ENCODE assay signal across 30 mouse cellular contexts in genomic region chr13:117706496-117706895, GRCm38 (mm10).
DNase-seq lines count a peak whose midpoint lies in the region; ATAC-seq and TF ChIP-seq lines count a peak whose summit lies in the region.
"Had no signal": no experiment of that assay in that cellular context is flagged by ENCODE, and none has a peak within 500 bp of the region (broad histone marks: within the 10 kb centered on the region; RNA-seq: fewer than 3 reads in every experiment).

No protein-coding gene starts in this region.

- no peaks in the 10 kb centered on the region for H3K9me3 ChIP-seq in heart, embryonic 13.5 days
- no peaks in the 10 kb centered on the region for H3K9me3 ChIP-seq in heart, embryonic 11.5 days (replicated peaks; ENCODE audit: control insufficient read depth, low read length)
- H3K9me3 ChIP-seq in lung, embryonic 15.5 days = no peaks in the 10 kb centered on the region
- H3K9me3 ChIP-seq: embryonic facial prominence, embryonic 10.5 days; embryonic facial prominence, embryonic 15.5 days; forebrain, embryonic 12.5 days; kidney, embryonic 15.5 days; midbrain, embryonic 10.5 days; midbrain, embryonic 15.5 days; neural tube, embryonic 12.5 days had no signal

- H3ac ChIP-seq in myocyte (ENCODE audit: control insufficient read depth, insufficient read length) = no peak overlapping the region

- peak overlapping the region; percentile 29; the same call in 1 of the 2 replicates for H3K27ac ChIP-seq in heart, embryonic 13.5 days (replicated peaks)
- no peak overlapping the region for H3K27ac ChIP-seq in heart, embryonic 11.5 days (ENCODE audit: low read depth, low read length)
- peak overlapping the region; percentile 49; the same call in 1 of the 2 replicates for H3K27ac ChIP-seq in lung, embryonic 15.5 days
- H3K27ac ChIP-seq: embryonic facial prominence, embryonic 10.5 days; embryonic facial prominence, embryonic 15.5 days; forebrain, embryonic 12.5 days; kidney, embryonic 15.5 days; left cerebral cortex, adult 2 months; liver, embryonic 14.5 days; midbrain, embryonic 10.5 days; midbrain, embryonic 15.5 days; neural tube, embryonic 12.5 days; stomach, postnatal 0 days had no signal

- WGBS in heart, embryonic 13.5 days = 64% methylated on average over 2 of the region's 2 CpGs
- WGBS in heart, embryonic 11.5 days (ENCODE audit: insufficient replicate concordance) = 70% methylated on average over 2 of the region's 2 CpGs
- WGBS in lung, embryonic 15.5 days = 55% methylated on average over 2 of the region's 2 CpGs

- no peaks in the 10 kb centered on the region for H3K36me3 ChIP-seq in heart, embryonic 13.5 days
- no peaks in the 10 kb centered on the region for H3K36me3 ChIP-seq in heart, embryonic 11.5 days (ENCODE audit: control insufficient read depth, insufficient read depth, low read length)
- no peaks in the 10 kb centered on the region for H3K36me3 ChIP-seq in lung, embryonic 15.5 days
- H3K36me3 ChIP-seq in myocyte (ENCODE audit: control insufficient read depth, insufficient read depth) = no peaks in the 10 kb centered on the region
- H3K36me3 ChIP-seq: embryonic facial prominence, embryonic 10.5 days; embryonic facial prominence, embryonic 15.5 days; forebrain, embryonic 12.5 days; kidney, embryonic 15.5 days; midbrain, embryonic 10.5 days; midbrain, embryonic 15.5 days; neural tube, embryonic 12.5 days had no signal

- no peaks in the 10 kb centered on the region for H3K79me2 ChIP-seq in myocyte (ENCODE audit: control insufficient read depth, insufficient read depth)

- H3K9ac ChIP-seq in heart, embryonic 13.5 days = no peak overlapping the region
- H3K9ac ChIP-seq in heart, embryonic 11.5 days (ENCODE audit: low read depth, low read length) = no peak overlapping the region
- H3K9ac ChIP-seq in lung, embryonic 15.5 days = no peak overlapping the region
- H3K9ac ChIP-seq: embryonic facial prominence, embryonic 15.5 days; forebrain, embryonic 12.5 days; forebrain, postnatal 0 days; kidney, embryonic 15.5 days; liver, embryonic 14.5 days; midbrain, embryonic 15.5 days; neural tube, embryonic 12.5 days had no signal

- TF ChIP-seq POLR2A in myocyte (IDR thresholded peaks at IDR 0.05; ENCODE audit: insufficient read length, low read depth) = no peak

- ATAC-seq in heart, embryonic 13.5 days (ENCODE audit: extremely low read depth, insufficient number of reproducible peaks, low FRiP score, low TSS enrichment) = no peak
- no peak for ATAC-seq in heart, embryonic 11.5 days (replicated peaks; ENCODE audit: insufficient number of reproducible peaks, low FRiP score, low TSS enrichment)
- ATAC-seq in lung, embryonic 15.5 days (ENCODE audit: borderline replicate concordance, extremely low read depth, low FRiP score, low TSS enrichment) = no peak
- ATAC-seq: activated CD4-positive, CD25-positive, alpha-beta regulatory T cell, adult 4 months; midbrain, embryonic 15.5 days had no signal

- no peaks in the 10 kb centered on the region for H3K27me3 ChIP-seq in heart, embryonic 13.5 days (replicated peaks)
- no peaks in the 10 kb centered on the region for H3K27me3 ChIP-seq in heart, embryonic 11.5 days (ENCODE audit: control insufficient read depth, insufficient read depth, low read length)
- H3K27me3 ChIP-seq in lung, embryonic 15.5 days = no peaks in the 10 kb centered on the region
- no peaks in the 10 kb centered on the region for H3K27me3 ChIP-seq in myocyte (ENCODE audit: control insufficient read depth, insufficient read depth, insufficient read length)
- H3K27me3 ChIP-seq: embryonic facial prominence, embryonic 15.5 days; forebrain, embryonic 12.5 days; kidney, embryonic 15.5 days; midbrain, embryonic 15.5 days; neural tube, embryonic 12.5 days had no signal

- peak overlapping the region; percentile 48 for H3K4me2 ChIP-seq in heart, embryonic 13.5 days
- H3K4me2 ChIP-seq in heart, embryonic 11.5 days = no peak overlapping the region
- H3K4me2 ChIP-seq in lung, embryonic 15.5 days = no peak overlapping the region
- H3K4me2 ChIP-seq in myocyte (ENCODE audit: low read depth) = peak overlapping the region; percentile 42
- H3K4me2 ChIP-seq: embryonic facial prominence, embryonic 15.5 days; forebrain, embryonic 12.5 days; kidney, embryonic 15.5 days; midbrain, embryonic 15.5 days; neural tube, embryonic 12.5 days had no signal

- no peak for DNase-seq in lung, postnatal 4 days
- peak; percentile 31 for DNase-seq in NIH3T3 (ENCODE audit: low read depth)
- no peak for DNase-seq in B cell, adult 2 months
- DNase-seq: adrenal gland, adult 8-10 months; cerebellum, adult 2 months; cerebellum, postnatal 25 days; forebrain, postnatal 0 days; gastrocnemius, postnatal 14 days; kidney, adult 18-20 months; kidney, postnatal 25 days; liver; lung, postnatal 14 days; right cerebral cortex, postnatal 4 days; thymus, adult 18-20 months; thymus, postnatal 25 days had no signal

- no peak overlapping the region for H3K4me3 ChIP-seq in heart, embryonic 13.5 days
- no peak overlapping the region for H3K4me3 ChIP-seq in heart, embryonic 11.5 days (ENCODE audit: low read depth, low read length)
- H3K4me3 ChIP-seq in lung, embryonic 15.5 days = no peak overlapping the region
- no peak overlapping the region for H3K4me3 ChIP-seq in myocyte
- H3K4me3 ChIP-seq: embryonic facial prominence, embryonic 10.5 days; embryonic facial prominence, embryonic 15.5 days; forebrain, embryonic 12.5 days; kidney, embryonic 15.5 days; left cerebral cortex, adult 2 months; midbrain, embryonic 10.5 days; midbrain, embryonic 15.5 days; neural tube, embryonic 12.5 days had no signal

- peaks cover 30% of the 10 kb centered on the region for H3K4me1 ChIP-seq in heart, embryonic 13.5 days
- H3K4me1 ChIP-seq in heart, embryonic 11.5 days (ENCODE audit: control insufficient read depth, insufficient read depth, low read length) = peaks cover 6% of the 10 kb centered on the region
- H3K4me1 ChIP-seq in lung, embryonic 15.5 days = peaks cover 5% of the 10 kb centered on the region; the same call in 1 of the 2 replicates
- H3K4me1 ChIP-seq: embryonic facial prominence, embryonic 10.5 days; forebrain, embryonic 12.5 days; kidney, embryonic 15.5 days; midbrain, embryonic 10.5 days; midbrain, embryonic 15.5 days; neural tube, embryonic 12.5 days had no signal

TF ChIP-seq in myocyte, 11 proteins besides CTCF, POLR2A, EP300 and RAD21:
- TF ChIP-seq MYOD1 (IDR thresholded peaks at IDR 0.05; ENCODE audit: control insufficient read depth in 1 of 3, insufficient read length in 2 of 3, low read depth in 2 of 3) = no peak
- peak; percentile 87 for TF ChIP-seq CEBPB (IDR thresholded peaks at IDR 0.05; ENCODE audit: insufficient read depth, poor library complexity, severe bottlenecking)
- no peak for TF ChIP-seq E2F4 (IDR thresholded peaks at IDR 0.05; ENCODE audit: insufficient read depth)
- TF ChIP-seq TCF3 (IDR thresholded peaks at IDR 0.05; ENCODE audit: insufficient read length, low read depth) = no peak
- no peak for TF ChIP-seq MAX (IDR thresholded peaks at IDR 0.05; ENCODE audit: low read depth)
- no peak for TF ChIP-seq USF1 (IDR thresholded peaks at IDR 0.05; ENCODE audit: low read depth)
- TF ChIP-seq TCF12 (IDR thresholded peaks at IDR 0.05; ENCODE audit: insufficient read depth, poor library complexity, severe bottlenecking) = no peak
- TF ChIP-seq MYOG (IDR thresholded peaks at IDR 0.05; ENCODE audit: control insufficient read depth in 1 of 3, insufficient read depth in 1 of 3, insufficient read length in 2 of 3, low read depth in 2 of 3) = peak in 1 of 3 experiments; percentile 75
- no peak for TF ChIP-seq POLR2AphosphoS2 (IDR thresholded peaks at IDR 0.05; ENCODE audit: insufficient read length, low read depth)
- no peak for TF ChIP-seq SRF (IDR thresholded peaks at IDR 0.05; ENCODE audit: control insufficient read depth, insufficient read length, low read depth)
- TF ChIP-seq REST (IDR thresholded peaks at IDR 0.05; ENCODE audit: insufficient read depth, insufficient read length) = no peak

Comparison
In these comparisons a context has a peak if more than half of its experiments do, and no peak if none do; other contexts are left out.
1. H3K4me2 ChIP-seq: peak in heart, embryonic 13.5 days (single experiment) and myocyte (single experiment); none in heart, embryonic 11.5 days (single experiment) and lung, embryonic 15.5 days (single experiment).